Mouse (Mus musculus) spleen, postnatal 36 days (tissue): Measurements from ENCODE around the gene Tacc3.

Experiments
- DNase-seq, 2 experiments: peaks; one replicate each; pipeline ENCODE4 v3.0.0; 2022; ENCODE audit warnings: low spot score in 2 of 2, mixed read lengths in 1 of 2

Tacc3 gene

DNA sequence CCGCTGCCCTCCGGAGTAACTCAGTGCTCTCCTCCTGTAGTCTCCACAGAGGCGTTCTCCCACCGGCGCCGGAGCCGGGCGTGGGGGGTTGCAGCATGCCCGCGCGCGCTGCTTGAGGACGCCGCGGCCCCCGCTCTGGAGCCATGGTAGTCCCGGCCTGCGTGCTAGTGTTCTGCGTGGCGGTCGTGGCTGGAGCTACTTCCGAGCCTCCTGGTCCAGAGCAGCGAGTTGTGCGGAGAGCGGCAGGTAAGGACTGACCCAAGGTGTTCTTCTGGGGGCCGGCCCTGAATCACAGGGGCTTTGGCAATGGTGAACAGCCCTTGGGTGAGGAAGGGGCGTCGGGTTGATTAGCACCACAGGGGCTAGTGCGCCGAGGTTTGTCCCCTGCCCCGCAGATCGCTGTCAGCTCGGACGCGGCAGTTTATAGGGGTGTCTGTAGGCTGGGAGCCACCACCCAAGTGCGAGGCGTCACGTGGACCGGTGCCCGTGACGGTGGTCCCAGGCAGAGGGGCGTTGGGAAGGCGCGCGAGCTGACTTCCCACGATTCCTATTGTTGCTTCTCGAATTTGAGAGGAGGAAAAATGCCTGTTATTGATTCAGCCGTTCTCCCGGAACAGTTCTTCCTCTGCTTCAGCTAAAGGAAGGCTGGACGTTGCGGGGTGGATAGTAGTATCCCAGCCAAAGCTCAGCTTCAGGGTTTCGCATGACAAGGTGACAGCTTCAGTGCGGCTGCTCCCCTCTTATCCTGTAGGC is 64.5 kb downstream of the Tacc3 start:
- no peak for DNase-seq

DNA sequence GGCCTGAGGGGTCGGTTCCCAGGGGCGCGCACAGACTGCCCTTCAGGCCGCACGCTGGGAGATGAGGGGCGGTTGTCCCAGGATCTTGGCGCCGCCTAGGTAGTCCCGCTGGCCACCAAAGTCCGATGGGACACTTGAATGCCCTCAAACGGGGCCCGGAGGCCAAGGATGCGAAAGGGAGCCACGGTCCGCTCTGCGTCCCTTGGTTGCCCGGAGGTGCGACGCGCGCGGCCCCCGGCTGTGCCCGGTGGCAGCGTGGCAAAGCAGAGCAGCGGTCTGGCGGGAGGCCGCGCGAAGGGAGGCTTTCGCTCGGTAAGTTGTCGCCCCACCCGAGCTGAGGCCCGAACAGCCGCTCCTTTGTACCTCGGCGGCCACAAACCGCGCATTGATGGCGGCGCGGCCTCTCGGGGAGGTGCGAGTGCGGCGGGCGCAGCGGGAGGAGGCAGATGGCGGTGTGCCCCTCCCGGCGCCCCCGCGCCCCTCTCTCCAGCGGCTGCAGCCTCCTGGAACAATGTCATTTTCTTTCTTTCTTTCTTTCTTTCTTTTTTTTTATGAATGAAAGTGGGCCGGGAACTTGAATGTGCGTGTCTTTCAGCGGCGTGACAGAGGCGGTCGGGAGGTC is 65.2 kb downstream of the Tacc3 start:
- no peak for DNase-seq

GRCm38 (mm10) chr5:33723641-33724465 is 65.9 kb downstream of the Tacc3 start:
- no peak for DNase-seq

DNA sequence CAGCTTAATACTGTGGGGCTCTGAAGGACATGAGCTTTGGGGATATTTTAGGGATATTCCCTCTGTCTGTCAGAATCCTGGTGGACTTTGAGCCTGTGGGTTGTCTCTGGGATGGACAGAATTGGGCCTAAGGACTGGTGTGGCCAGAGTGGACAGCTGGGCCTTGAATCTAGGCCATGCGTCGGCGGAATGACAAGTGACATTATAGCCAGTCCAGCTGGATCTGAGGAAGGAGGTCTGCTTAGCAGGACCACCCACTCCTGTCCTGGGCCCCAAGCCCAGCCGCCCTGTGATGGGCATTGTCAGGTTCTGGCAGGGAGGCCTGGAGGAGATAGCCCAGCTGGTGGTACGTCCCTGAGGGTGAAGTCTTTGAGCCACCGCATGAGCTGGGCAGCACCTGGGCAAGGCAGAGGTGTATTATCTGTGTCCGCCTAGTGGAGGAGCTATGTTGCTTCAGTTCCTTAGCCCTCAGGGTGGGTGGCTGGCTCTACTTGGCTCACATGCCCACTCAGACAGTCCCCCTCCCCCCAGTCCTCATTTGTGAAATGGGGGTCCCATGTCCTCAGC is 68.2 kb downstream of the Tacc3 start:
- no peak for DNase-seq

DNA sequence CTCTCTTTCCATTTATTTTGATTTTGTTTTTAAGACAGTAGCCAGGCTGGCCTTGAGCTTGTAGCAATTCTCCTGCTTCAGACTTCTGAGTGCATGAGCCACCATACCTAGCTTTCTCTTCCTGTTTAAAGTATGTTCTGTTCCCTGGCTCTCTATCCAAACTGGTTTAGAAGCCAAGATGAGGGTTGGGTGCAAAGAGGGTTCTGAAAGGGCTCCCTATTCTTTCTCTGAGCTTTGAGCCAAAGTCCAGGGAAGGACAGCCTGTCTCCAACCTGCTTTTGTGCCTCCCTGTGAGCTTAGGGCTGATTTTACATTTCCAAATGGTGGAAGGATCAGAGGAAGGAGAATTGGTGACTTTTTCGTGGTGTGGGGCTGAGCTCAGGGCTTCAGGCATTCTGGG is 69.0 kb downstream of the Tacc3 start:
- DNase-seq: no peak
